Mouse (Mus musculus): ENCODE measurements around the gene Wdr93.

DNA sequence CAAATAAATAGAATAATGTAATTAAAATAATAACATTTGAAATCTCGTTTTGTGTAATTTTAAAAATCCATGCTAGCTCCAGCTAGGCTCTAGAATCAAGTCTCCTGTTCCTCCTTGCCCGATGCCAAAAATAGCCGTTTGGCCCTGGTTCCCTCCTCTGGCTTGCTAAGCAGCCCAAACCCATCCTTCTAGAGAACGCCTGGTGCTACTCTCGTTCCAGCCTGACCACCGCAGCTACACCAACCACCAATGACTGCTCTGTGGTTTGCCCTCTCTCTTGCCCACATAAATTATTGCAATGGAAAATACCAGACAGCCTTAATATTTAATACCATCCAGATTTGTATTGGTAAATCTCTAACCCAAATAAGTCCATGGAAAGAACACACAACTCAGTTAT lies 4.7 kb downstream of the Wdr93 start:
- TF ChIP-seq POLR2A (IDR thresholded peaks at IDR 0.05; ENCODE audit: extremely low read depth, insufficient read depth, low read length) (no peak), CTCF (IDR thresholded peaks at IDR 0.05; ENCODE audit: extremely low read depth, insufficient read depth, low read length) (no peak)

Measured in cortical plate, adult 2 months (tissue).